Mouse (Mus musculus) stomach, postnatal 0 days (tissue): Measurements from ENCODE around the gene Egfl7. TPM values are rescaled to one million over a fixed set of nuclear protein-coding genes. Genes with fewer than 3 reads are reported as not detected.

Experiments used
- ATAC-seq: fragments of 200-750 bp; cut with Nextera tagmentation; 2 replicates; pipeline ENCODE4 v1.8.0; 2017; ENCODE audit not compliant: low FRiP score, low TSS enrichment
- DNase-seq: peaks from one replicate; pipeline ENCODE4 v3.0.0-alpha.2; 2016; ENCODE audit warnings: low spot score
- H3K27ac ChIP-seq: fragments of 300-500 bp; sonication (generic); replicated peaks from 2 replicates; pipeline ENCODE4 v1.5.1; 2014; ENCODE audit warnings: mild to moderate bottlenecking, control low read depth
- H3K27me3 ChIP-seq: fragments of 300-500 bp; sonication (generic); 2 replicates; pipeline ENCODE4 v1.6.1; 2014; ENCODE audit warnings: low read length; ENCODE audit not compliant: control insufficient read depth, insufficient read depth
- H3K36me3 ChIP-seq: fragments of 300-500 bp; sonication (generic); 2 replicates; pipeline ENCODE4 v1.6.1; 2014; ENCODE audit warnings: low read length, mixed read lengths; ENCODE audit not compliant: control insufficient read depth, insufficient read depth
- H3K4me1 ChIP-seq: fragments of 300-500 bp; sonication (generic); replicated peaks from 2 replicates; pipeline ENCODE4 v1.6.1; 2014; ENCODE audit warnings: antibody characterized with exemption; ENCODE audit not compliant: control insufficient read depth, insufficient read depth
- H3K4me2 ChIP-seq: fragments of 300-500 bp; sonication (generic); replicated peaks from 2 replicates; pipeline ENCODE4 v1.6.1; 2014; ENCODE audit warnings: low read depth, mild to moderate bottlenecking, control low read depth, moderate library complexity
- H3K4me3 ChIP-seq: fragments of 300-500 bp; sonication (generic); 2 replicates; pipeline ENCODE4 v1.5.1; 2014; ENCODE audit warnings: low read depth, low read length, control low read depth
- H3K9ac ChIP-seq: fragments of 300-500 bp; sonication (generic); 2 replicates; pipeline ENCODE4 v1.6.1; 2014; ENCODE audit warnings: mild to moderate bottlenecking, low read length, control low read depth, mixed read lengths
- H3K9me3 ChIP-seq: fragments of 300-500 bp; sonication (generic); 2 replicates; pipeline ENCODE4 v1.6.1; 2016; ENCODE audit warnings: low read length; ENCODE audit not compliant: control insufficient read depth
- CTCF ChIP-seq: IDR thresholded peaks from 2 replicates; pipeline ENCODE4 v1.5.1; 2016; ENCODE audit warnings: antibody characterized with exemption, low read depth, mild to moderate bottlenecking, moderate library complexity
- EP300 ChIP-seq: optimal IDR thresholded peaks from 2 replicates; pipeline ENCODE3; 2016; ENCODE audit warnings: antibody characterized with exemption
- WGBS: fragments of 180-500 bp; shearing (Covaris S2); extraction: QIAGEN DNeasy Blood & Tissue Kit; methylation state at CpG from one replicate; pipeline ENCODE4 v1.1.7; 2014; 5-methylcytosine and 5-hydroxymethylcytosine counted together
- polyA plus RNA-seq: library from polyadenylated mRNA; unstranded; fragments of >200 nt; fragmentation: Nextera tagmentation; extraction: Ambion mirVana; gene quantifications from 2 replicates; pipeline ENCODE4 v1.2.1, GENCODE M21; 2015

Egfl7 gene
- polyA plus RNA-seq, 1 experiment from 2014 or later: 49.7 TPM

DNA sequence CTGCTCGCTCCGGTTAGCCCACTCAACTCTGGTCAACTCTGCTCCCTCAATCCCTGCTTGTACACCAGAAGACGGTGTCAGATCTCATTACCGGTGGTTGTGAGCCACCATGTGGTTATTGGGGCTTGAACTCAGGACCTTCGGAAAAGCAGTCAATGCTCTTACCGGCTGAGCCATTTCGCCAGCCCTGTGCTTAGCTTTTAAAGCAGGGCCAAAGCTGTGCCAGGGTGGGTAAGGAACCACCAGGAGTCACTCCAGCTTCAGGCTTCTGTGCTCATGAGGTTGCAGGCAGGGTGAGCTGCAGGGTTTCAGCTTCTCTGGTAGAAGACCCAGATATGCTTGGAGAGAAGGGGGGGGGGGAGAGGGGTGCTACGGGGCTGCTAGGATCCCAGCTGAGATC, 25.5 kb downstream of the Egfl7 start:
- Histone ChIP-seq H3K9ac (no peak overlapping the region), H3K36me3 (no peaks in the 10 kb centered on the region), H3K4me2 (no peak overlapping the region), H3K4me3 (no peak overlapping the region), H3K27me3 (no peaks in the 10 kb centered on the region), H3K27ac (no peak overlapping the region), H3K9me3 (no peaks in the 10 kb centered on the region), H3K4me1 (peaks cover 4% of the 10 kb centered on the region; the same call in 1 of the 2 replicates)
- ATAC-seq: no peak
- TF ChIP-seq EP300 (no peak), CTCF (peak; percentile 35; the same call in 1 of the 2 replicates)
- 87% methylated on average over 8 of the region's 8 CpGs for WGBS
- DNase-seq: no peak

DNA sequence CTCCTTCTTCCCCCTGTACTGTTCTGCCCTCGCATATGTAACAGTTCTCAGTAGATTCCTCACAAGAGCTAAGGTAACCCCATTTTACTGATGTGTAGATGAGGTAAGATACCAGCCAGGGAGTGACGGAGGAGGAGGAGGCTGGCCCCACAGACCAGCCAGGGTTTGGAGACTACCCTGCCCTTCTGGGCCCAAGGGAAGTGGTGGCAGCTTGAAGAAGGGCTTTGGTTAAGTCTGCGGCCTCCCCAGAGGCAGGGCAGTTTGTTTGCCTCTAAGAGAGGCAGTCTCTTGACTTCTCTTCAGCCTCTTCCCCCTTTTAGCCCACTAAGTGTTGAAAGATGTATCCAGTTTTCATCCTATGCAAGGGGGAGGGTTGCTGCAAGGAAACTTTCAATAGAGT, 26.8 kb downstream of the Egfl7 start:
- no peak overlapping the region for H3K9ac ChIP-seq
- no peaks in the 10 kb centered on the region for H3K9me3 ChIP-seq
- ATAC-seq (no peak), DNase-seq (no peak)
- no peak overlapping the region for H3K4me3 ChIP-seq
- H3K27me3 ChIP-seq: no peaks in the 10 kb centered on the region
- TF ChIP-seq CTCF: no peak
- no peak for TF ChIP-seq EP300
- WGBS: 76% methylated on average over 3 of the region's 3 CpGs
- no peaks in the 10 kb centered on the region for H3K36me3 ChIP-seq
- peak overlapping the region; percentile 85 for H3K27ac ChIP-seq
- no peak overlapping the region for H3K4me2 ChIP-seq
- peaks cover 4% of the 10 kb centered on the region; the same call in 1 of the 2 replicates for H3K4me1 ChIP-seq

DNA sequence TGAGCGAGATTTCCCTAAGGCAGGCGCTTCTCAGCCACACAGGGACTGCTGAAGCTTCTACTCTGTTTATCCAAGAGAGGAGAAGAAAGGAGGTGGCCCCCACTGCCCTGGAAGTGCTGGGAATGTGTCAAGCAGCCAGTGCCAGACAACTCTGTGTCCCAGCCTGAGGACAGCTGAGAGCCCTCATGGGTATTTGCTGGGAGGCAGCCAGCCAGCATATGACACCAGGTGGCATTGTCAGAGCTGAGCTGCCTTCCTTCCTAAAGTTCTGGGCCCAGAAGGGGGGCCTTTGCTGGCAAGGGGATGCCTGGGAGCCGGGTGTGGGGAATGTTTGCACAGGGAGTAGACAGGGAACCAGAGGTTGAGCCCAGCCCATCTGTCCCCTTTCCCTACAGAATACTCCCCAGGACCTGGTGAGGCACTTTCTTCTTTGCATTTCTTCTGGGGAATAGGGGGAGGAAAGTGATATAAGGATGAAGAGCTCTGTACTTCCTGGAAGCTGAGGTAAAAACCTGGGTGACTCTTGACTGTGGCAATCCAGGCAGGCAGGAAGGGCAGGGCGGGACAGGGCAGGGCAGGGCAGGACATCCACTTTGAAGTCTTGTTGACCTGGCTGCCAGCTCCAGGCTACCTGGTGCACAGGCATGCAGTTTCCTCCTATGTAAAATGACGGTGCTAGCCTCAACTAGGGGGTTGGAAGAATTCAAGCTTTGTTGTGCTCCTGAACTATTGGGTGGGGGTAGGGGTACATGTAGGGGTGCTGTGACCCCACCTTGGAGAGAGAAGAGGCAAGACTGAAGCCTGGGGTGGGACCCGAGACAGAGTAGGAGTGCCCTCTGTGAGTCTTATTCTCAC, 27.5 kb downstream of the Egfl7 start:
- no peak overlapping the region; the same call in 1 of the 2 replicates for H3K9ac ChIP-seq
- peak; percentile 53 for ATAC-seq
- peak; percentile 83 for DNase-seq
- no peak overlapping the region for H3K4me2 ChIP-seq
- no peaks in the 10 kb centered on the region for H3K9me3 ChIP-seq
- peaks cover 4% of the 10 kb centered on the region; the same call in 1 of the 2 replicates for H3K4me1 ChIP-seq
- H3K36me3 ChIP-seq: no peaks in the 10 kb centered on the region
- H3K27me3 ChIP-seq: no peaks in the 10 kb centered on the region
- no peak overlapping the region for H3K4me3 ChIP-seq
- WGBS: 23% methylated on average over 6 of the region's 6 CpGs
- TF ChIP-seq EP300 (no peak), CTCF (no peak)
- H3K27ac ChIP-seq: peak overlapping the region; percentile 85

DNA sequence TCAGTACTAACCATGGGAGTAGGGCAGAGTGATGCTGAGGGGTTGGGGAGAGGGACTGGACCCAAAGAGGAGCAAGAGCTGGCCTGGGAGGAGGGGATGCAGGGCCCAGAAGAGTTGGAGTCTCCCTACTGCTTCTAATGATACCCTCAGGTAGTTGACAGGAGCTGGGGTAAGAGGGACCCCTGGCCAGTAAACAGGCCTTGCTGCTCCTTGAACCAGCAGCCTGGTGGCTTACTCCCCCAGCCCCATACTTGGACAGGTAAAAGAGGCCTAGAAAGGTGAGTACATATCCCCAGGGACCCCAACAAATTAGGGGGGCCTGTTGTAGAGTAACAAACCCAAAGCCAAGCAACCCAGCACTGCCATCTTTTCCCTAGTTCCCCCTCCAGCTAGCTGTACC, 29.0 kb downstream of the Egfl7 start:
- Histone ChIP-seq H3K9ac (no peak overlapping the region), H3K4me2 (no peak overlapping the region), H3K9me3 (no peaks in the 10 kb centered on the region), H3K4me1 (peaks cover 4% of the 10 kb centered on the region; the same call in 1 of the 2 replicates), H3K27me3 (no peaks in the 10 kb centered on the region), H3K27ac (0 out of 2 replicates have a peak overlapping the region, but pooled peaks have one; percentile 18), H3K36me3 (no peaks in the 10 kb centered on the region), H3K4me3 (no peak overlapping the region)
- no peak for DNase-seq
- no peak for ATAC-seq
- TF ChIP-seq CTCF (no peak), EP300 (no peak)

DNA sequence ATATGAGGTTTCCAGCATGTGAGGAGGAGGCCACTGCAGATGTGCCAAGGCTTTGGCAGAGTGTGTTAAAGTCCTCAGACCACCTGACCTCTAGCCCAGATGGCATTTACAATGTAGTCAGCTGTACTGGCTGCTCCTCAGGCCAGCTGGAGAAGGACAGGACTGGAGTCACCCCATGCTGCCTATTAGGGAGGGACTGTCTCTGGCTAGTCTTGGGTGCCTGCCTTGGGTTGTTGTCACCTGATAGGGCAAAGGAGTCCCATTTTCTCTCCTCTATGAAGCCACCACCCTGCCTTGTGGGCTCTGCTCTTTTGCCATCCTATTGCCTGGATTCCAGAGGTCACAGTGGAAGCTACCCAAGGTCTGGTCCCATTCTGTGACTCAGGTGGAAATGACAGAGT, 29.4 kb downstream of the Egfl7 start:
- Histone ChIP-seq H3K36me3 (no peaks in the 10 kb centered on the region), H3K27ac (peak overlapping the region; percentile 14; the same call in 1 of the 2 replicates), H3K9me3 (no peaks in the 10 kb centered on the region), H3K4me2 (no peak overlapping the region), H3K9ac (no peak overlapping the region), H3K4me1 (peaks cover 4% of the 10 kb centered on the region; the same call in 1 of the 2 replicates), H3K4me3 (no peak overlapping the region), H3K27me3 (no peaks in the 10 kb centered on the region)
- TF ChIP-seq CTCF (no peak), EP300 (no peak)
- ATAC-seq (no peak), DNase-seq (no peak)

DNA sequence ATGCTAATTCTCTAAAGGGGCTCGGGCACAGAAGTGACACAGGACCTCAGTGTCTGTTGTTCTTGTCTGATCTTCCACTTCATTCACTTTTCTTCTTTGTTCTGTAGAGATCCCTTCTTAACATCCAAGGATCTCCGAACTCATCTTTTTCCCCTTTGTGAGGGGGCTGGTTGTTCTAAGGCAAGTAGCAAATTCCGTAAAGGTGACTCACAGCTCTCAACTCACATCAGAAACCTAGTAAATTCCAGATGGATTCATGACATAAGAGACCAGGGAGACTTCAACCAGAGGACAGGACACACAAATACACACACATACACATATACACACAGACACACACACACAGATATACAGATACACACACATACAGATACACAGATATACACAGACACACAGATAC, 30.7 kb downstream of the Egfl7 start:
- Histone ChIP-seq H3K9me3 (no peaks in the 10 kb centered on the region), H3K4me3 (no peak overlapping the region), H3K27ac (peak overlapping the region; percentile 46; the same call in 1 of the 2 replicates), H3K4me1 (peaks cover 4% of the 10 kb centered on the region; the same call in 1 of the 2 replicates), H3K27me3 (no peaks in the 10 kb centered on the region), H3K9ac (no peak overlapping the region), H3K4me2 (no peak overlapping the region), H3K36me3 (no peaks in the 10 kb centered on the region)
- WGBS: 73% methylated on average over 3 of the region's 3 CpGs
- no peak for DNase-seq
- no peak for TF ChIP-seq CTCF
- TF ChIP-seq EP300: no peak
- ATAC-seq: no peak
